In the genomic region with DNA sequence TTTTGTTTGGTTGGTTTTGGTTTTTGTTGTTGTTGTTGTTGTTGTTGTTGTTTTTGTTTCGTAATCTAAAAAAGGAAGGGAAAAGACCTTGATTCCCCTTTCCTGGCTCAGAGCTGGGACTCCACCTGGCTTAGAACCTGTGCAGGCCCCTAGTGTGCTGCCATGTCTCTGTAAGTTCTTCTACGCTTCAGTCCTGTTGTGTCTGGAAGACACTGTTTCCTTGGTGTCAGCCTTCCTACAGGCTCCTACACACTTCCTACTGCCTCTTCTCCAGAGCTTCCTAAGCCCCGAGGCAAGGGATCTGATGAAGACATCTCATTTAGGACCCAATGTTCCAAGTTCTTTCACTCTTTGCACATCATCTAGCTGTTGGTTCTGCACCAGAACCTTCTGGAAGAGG, we compare ENCODE assay signal across 21 mouse cellular contexts. TPM values are rescaled to one million over a fixed set of nuclear protein-coding genes. Genes with fewer than 3 reads are reported as not detected.
DNase-seq lines count a peak whose midpoint lies in the region; ATAC-seq lines count a peak whose summit lies in the region.
"Not testable (repeated sequence)": the region's sequence is repeated elsewhere in the genome, so short reads cannot be mapped to it uniquely, and the experiment has no call there.
"Had no signal": no experiment of that assay in that cellular context is flagged by ENCODE, and none has a peak within 500 bp of the region (broad histone marks: within the 10 kb centered on the region; RNA-seq: fewer than 3 reads in every experiment).

No protein-coding gene starts in this region.

- H3K9ac ChIP-seq in embryonic facial prominence, embryonic 15.5 days; hindbrain, embryonic 11.5 days (ENCODE audit: low read depth, low read length); kidney, embryonic 16.5 days (replicated peaks; ENCODE audit: low read length); midbrain, embryonic 14.5 days (replicated peaks; ENCODE audit: low read length); neural tube, embryonic 12.5 days; stomach, embryonic 16.5 days (ENCODE audit: low read length): not testable (repeated sequence)

- H3K36me3 ChIP-seq in embryonic facial prominence, embryonic 15.5 days; hindbrain, embryonic 11.5 days (ENCODE audit: control insufficient read depth, insufficient read depth, low read length); kidney, embryonic 16.5 days (ENCODE audit: insufficient read depth, low read length); midbrain, embryonic 14.5 days (ENCODE audit: control insufficient read depth, insufficient read depth, low read length); neural tube, embryonic 12.5 days; stomach, embryonic 16.5 days (ENCODE audit: control insufficient read depth, insufficient read depth, low read length): not testable (repeated sequence)

- H3K4me2 ChIP-seq in embryonic facial prominence, embryonic 15.5 days (replicated peaks); hindbrain, embryonic 11.5 days (replicated peaks; ENCODE audit: low read depth, low read length); kidney, embryonic 16.5 days (replicated peaks; ENCODE audit: low read depth, low read length); midbrain, embryonic 14.5 days (ENCODE audit: low read length); neural tube, embryonic 12.5 days (replicated peaks); stomach, embryonic 16.5 days (ENCODE audit: low read depth, low read length): not testable (repeated sequence)

- H3K4me3 ChIP-seq in embryonic facial prominence, embryonic 15.5 days (replicated peaks); hindbrain, embryonic 11.5 days (ENCODE audit: low read depth, low read length); kidney, embryonic 16.5 days (ENCODE audit: low read length); midbrain, embryonic 14.5 days (replicated peaks; ENCODE audit: low read depth, low read length); neural tube, embryonic 12.5 days; stomach, embryonic 16.5 days (replicated peaks; ENCODE audit: low read length): not testable (repeated sequence)

- H3K9me3 ChIP-seq in embryonic facial prominence, embryonic 15.5 days (replicated peaks), result peaks cover 12% of the 10 kb centered on the region
- not testable (repeated sequence) for H3K9me3 ChIP-seq in hindbrain, embryonic 11.5 days (ENCODE audit: control insufficient read depth, low read length); stomach, embryonic 16.5 days (replicated peaks; ENCODE audit: control insufficient read depth, low read length)
- H3K9me3 ChIP-seq in kidney, embryonic 16.5 days (ENCODE audit: low read length), result peaks cover 19% of the 10 kb centered on the region
- H3K9me3 ChIP-seq in midbrain, embryonic 14.5 days (ENCODE audit: control insufficient read depth, low read length), result peaks cover 19% of the 10 kb centered on the region
- peaks cover 23% of the 10 kb centered on the region for H3K9me3 ChIP-seq in neural tube, embryonic 12.5 days

- not testable (repeated sequence) for H3K27me3 ChIP-seq in embryonic facial prominence, embryonic 15.5 days; hindbrain, embryonic 11.5 days (ENCODE audit: control insufficient read depth, insufficient read depth, low read length); kidney, embryonic 16.5 days (ENCODE audit: insufficient read depth, low read length); midbrain, embryonic 14.5 days (ENCODE audit: control insufficient read depth, insufficient read depth, low read length); neural tube, embryonic 12.5 days (replicated peaks); stomach, embryonic 16.5 days (ENCODE audit: control insufficient read depth, insufficient read depth, low read length)

- not testable (repeated sequence) for DNase-seq in hindbrain, embryonic 11.5 days (ENCODE audit: low spot score); midbrain, embryonic 14.5 days

- 67% methylated on average over 3 of the region's 3 CpGs for WGBS in embryonic facial prominence, embryonic 15.5 days
- 75% methylated on average over 3 of the region's 3 CpGs for WGBS in hindbrain, embryonic 11.5 days
- 78% methylated on average over 3 of the region's 3 CpGs for WGBS in kidney, embryonic 16.5 days
- 75% methylated on average over 3 of the region's 3 CpGs for WGBS in midbrain, embryonic 14.5 days
- WGBS in neural tube, embryonic 12.5 days, result 73% methylated on average over 3 of the region's 3 CpGs
- WGBS in stomach, embryonic 16.5 days, result 70% methylated on average over 3 of the region's 3 CpGs

- ATAC-seq in embryonic facial prominence, embryonic 15.5 days (ENCODE audit: insufficient number of reproducible peaks, low FRiP score, low TSS enrichment, low read depth), result peak; percentile 54; the same call in 1 of the 2 replicates
- 0 out of 2 replicates have a peak, but pooled peaks have one; percentile 25 for ATAC-seq in hindbrain, embryonic 11.5 days (ENCODE audit: low FRiP score)
- 0 out of 2 replicates have a peak, but pooled peaks have one; percentile 23 for ATAC-seq in kidney, embryonic 16.5 days (ENCODE audit: low FRiP score, low TSS enrichment)
- ATAC-seq in midbrain, embryonic 14.5 days (ENCODE audit: low FRiP score, low TSS enrichment), result peak; percentile 73
- 0 out of 2 replicates have a peak, but pooled peaks have one; percentile 41 for ATAC-seq in neural tube, embryonic 12.5 days (ENCODE audit: low FRiP score, low read depth)
- peak; percentile 5; the same call in 1 of the 2 replicates for ATAC-seq in stomach, embryonic 16.5 days (ENCODE audit: insufficient read depth, low FRiP score)

- not testable (repeated sequence) for H3K27ac ChIP-seq in embryonic facial prominence, embryonic 15.5 days (replicated peaks); hindbrain, embryonic 11.5 days (ENCODE audit: low read depth, low read length); kidney, embryonic 16.5 days (ENCODE audit: low read length); midbrain, embryonic 14.5 days (replicated peaks; ENCODE audit: low read depth, low read length); neural tube, embryonic 12.5 days; stomach, embryonic 16.5 days (ENCODE audit: low read length)

- H3K4me1 ChIP-seq in embryonic facial prominence, embryonic 15.5 days; hindbrain, embryonic 11.5 days (replicated peaks; ENCODE audit: control insufficient read depth, insufficient read depth, low read length); kidney, embryonic 16.5 days (ENCODE audit: insufficient read depth, low read length); midbrain, embryonic 14.5 days (ENCODE audit: control insufficient read depth, insufficient read depth, low read length); neural tube, embryonic 12.5 days; stomach, embryonic 16.5 days (ENCODE audit: control insufficient read depth, insufficient read depth, low read length): not testable (repeated sequence)

RNA-seq across cellular contexts. Expression of gene Gm21149, which starts 22.0 kb away (rescaled TPM):
- 0.20 and 0.25 TPM in 2 replicates for polyA plus RNA-seq in embryonic facial prominence, embryonic 15.5 days (2015; fragmentation: Nextera tagmentation; extraction: Ambion mirVana)
- polyA plus RNA-seq in hindbrain, embryonic 11.5 days (2014; fragmentation: Nextera tagmentation; extraction: Ambion mirVana), result not detected in 2 replicates
- polyA plus RNA-seq in kidney, embryonic 16.5 days (2015; fragmentation: Nextera tagmentation; extraction: Ambion mirVana), result not detected in 2 replicates
- polyA plus RNA-seq in midbrain, embryonic 14.5 days (2014; fragmentation: Nextera tagmentation; extraction: Ambion mirVana), result not detected in 2 replicates
- polyA plus RNA-seq in neural tube, embryonic 12.5 days (2016; fragmentation: Nextera tagmentation; extraction: Ambion mirVana), result not detected in 2 replicates
- polyA plus RNA-seq in stomach, embryonic 16.5 days (2015; fragmentation: Nextera tagmentation; extraction: Ambion mirVana), result not detected in 2 replicates
- polyA plus RNA-seq: activated CD4-positive, CD25-positive, alpha-beta regulatory T cell, adult 4 months; brain, embryonic 14.5 days; CD4-positive, CD25-positive, alpha-beta regulatory T cell, adult 4 months; embryonic facial prominence, embryonic 11.5 days; embryonic facial prominence, embryonic 14.5 days; forebrain, embryonic 11.5 days; forebrain, embryonic 14.5 days; forebrain, postnatal 0 days; frontal cortex, adult 2 months; hindbrain, embryonic 13.5 days; hindbrain, postnatal 0 days had no signal

RNA-seq across cellular contexts. Expression of gene Gm21190, which starts 30.7 kb away (rescaled TPM):
- 0.23 TPM in 1 of 2 replicates, not detected in the other for polyA plus RNA-seq in embryonic facial prominence, embryonic 15.5 days (2015; fragmentation: Nextera tagmentation; extraction: Ambion mirVana)
- polyA plus RNA-seq in hindbrain, embryonic 11.5 days (2014; fragmentation: Nextera tagmentation; extraction: Ambion mirVana), result not detected in 2 replicates
- polyA plus RNA-seq in kidney, embryonic 16.5 days (2015; fragmentation: Nextera tagmentation; extraction: Ambion mirVana), result not detected in 2 replicates
- polyA plus RNA-seq in midbrain, embryonic 14.5 days (2014; fragmentation: Nextera tagmentation; extraction: Ambion mirVana), result not detected in 2 replicates
- not detected in 2 replicates for polyA plus RNA-seq in neural tube, embryonic 12.5 days (2016; fragmentation: Nextera tagmentation; extraction: Ambion mirVana)
- polyA plus RNA-seq in stomach, embryonic 16.5 days (2015; fragmentation: Nextera tagmentation; extraction: Ambion mirVana), result not detected in 2 replicates
- polyA plus RNA-seq: activated CD4-positive, CD25-positive, alpha-beta regulatory T cell, adult 4 months; brain, embryonic 14.5 days; C2C12; CD4-positive, CD25-positive, alpha-beta regulatory T cell, adult 4 months; embryonic facial prominence, embryonic 11.5 days; embryonic facial prominence, embryonic 14.5 days; forebrain, embryonic 11.5 days; forebrain, embryonic 14.5 days; forebrain, postnatal 0 days; frontal cortex, adult 2 months; heart, embryonic 13.5 days; heart, embryonic 16.5 days; hindbrain, embryonic 13.5 days; hindbrain, postnatal 0 days; inflammation-experienced regulatory T-cells, adult 6 months had no signal

Comparison
In these comparisons a context has a peak if more than half of its experiments do, and no peak if none do; other contexts are left out.
1. ATAC-seq: peak in every context shown above with its lines; median percentile 73 in midbrain, embryonic 14.5 days; 54 in embryonic facial prominence, embryonic 15.5 days; 41 in neural tube, embryonic 12.5 days; 25 in hindbrain, embryonic 11.5 days; 23 in kidney, embryonic 16.5 days; 5 in stomach, embryonic 16.5 days.